Mouse (Mus musculus): Measurements from ENCODE around the gene Rhox2c. TPM values are rescaled to one million over a fixed set of nuclear protein-coding genes. Genes with fewer than 3 reads are reported as not detected.
"Not testable (repeated sequence)": the region's sequence is repeated elsewhere in the genome, so short reads cannot be mapped to it uniquely, and the experiment has no call there.

Rhox2c gene
- not detected in 2 replicates for polyA plus RNA-seq (2012; rRNA removed)
- not detected in 2 replicates for polyA plus RNA-seq (2014; fragmentation: Nextera tagmentation; extraction: Ambion mirVana)

DNA sequence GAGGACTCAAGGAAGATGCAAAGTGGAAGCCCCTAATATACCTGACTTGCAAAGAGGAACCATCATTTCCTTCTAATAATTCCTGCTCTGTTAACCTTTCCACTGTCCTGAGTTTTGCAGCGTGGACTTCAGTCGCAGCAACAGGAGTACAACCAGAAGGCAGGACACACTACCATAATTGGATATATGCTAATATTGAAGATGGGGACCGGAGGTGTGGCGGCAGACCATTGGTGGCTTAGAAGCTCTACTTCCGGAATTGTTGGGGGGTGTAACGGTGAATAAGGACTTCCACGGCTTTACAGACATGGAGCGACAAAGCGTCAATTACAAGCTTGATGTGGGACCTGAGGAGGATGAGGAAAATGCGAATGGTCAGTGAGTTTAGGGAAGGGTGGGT lies at the start of gene Rhox2c:
Gene Rhox2c (plus strand): TSS at position 301 of the 400 bp plus-strand sequence.
- H3K4me2 ChIP-seq (replicated peaks; ENCODE audit: low read depth, low read length, severe bottlenecking); H3K4me3 ChIP-seq (replicated peaks; ENCODE audit: low read length); H3K9me3 ChIP-seq (ENCODE audit: control insufficient read depth, low read length); H3K4me1 ChIP-seq (ENCODE audit: control insufficient read depth, insufficient read depth, low read length); H3K27ac ChIP-seq (replicated peaks; ENCODE audit: low read depth, low read length); ATAC-seq (ENCODE audit: low FRiP score, low read depth); H3K27me3 ChIP-seq (ENCODE audit: control insufficient read depth, insufficient read depth, low read length); H3K9ac ChIP-seq (ENCODE audit: low read depth, low read length, severe bottlenecking); H3K36me3 ChIP-seq (ENCODE audit: control insufficient read depth, insufficient read depth, low read length); DNase-seq (ENCODE audit: low spot score): not testable (repeated sequence)
- 97% methylated on average over 7 of the region's 10 CpGs for WGBS

DNA sequence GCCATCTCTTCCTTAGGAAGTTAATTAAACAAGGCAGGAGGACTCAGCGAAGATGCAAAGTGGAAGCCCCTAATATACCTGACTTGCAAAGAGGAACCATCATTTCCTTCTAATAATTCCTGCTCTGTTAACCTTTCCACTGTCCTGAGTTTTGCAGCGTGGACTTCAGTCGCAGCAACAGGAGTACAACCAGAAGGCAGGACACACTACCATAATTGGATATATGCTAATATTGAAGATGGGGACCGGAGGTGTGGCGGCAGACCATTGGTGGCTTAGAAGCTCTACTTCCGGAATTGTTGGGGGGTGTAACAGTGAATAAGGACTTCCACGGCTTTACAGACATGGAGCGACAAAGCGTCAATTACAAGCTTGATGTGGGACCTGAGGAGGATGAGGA lies 41.7 kb upstream of the Rhox2c start, which contains the start of gene Rhox2b:
Gene Rhox2b (plus strand): TSS at position 301 of the 400 bp plus-strand sequence.
- no CpG with 5 or more reads among the region's 9 CpGs for WGBS
- not testable (repeated sequence) for H3K36me3 ChIP-seq (ENCODE audit: control insufficient read depth, insufficient read depth, low read length)

DNA sequence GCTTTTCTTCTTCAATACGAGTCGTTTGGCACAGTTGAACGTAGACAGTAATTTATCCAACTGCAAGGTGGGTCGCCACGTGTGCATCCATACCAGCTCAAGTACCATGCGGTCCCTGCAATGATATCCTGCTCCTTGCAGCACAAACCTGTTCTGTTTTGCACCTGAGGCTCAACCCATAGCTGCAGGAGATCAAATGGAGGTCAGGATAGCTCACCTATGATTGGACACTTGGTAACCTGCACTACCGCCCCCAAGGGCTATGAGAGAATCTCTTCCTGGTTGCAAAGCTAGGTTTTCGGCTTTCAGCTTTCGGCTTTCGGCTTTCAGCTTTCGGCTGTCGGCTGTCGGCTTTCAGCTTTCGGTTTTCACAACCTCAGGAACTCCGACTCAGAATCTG lies 21.3 kb upstream of the Rhox2c start, which contains the start of gene Rhox4b:
Gene Rhox4b (plus strand): TSS at position 301 of the 400 bp plus-strand sequence.
- ATAC-seq (ENCODE audit: low FRiP score, low read depth); DNase-seq (ENCODE audit: low spot score); H3K4me2 ChIP-seq (replicated peaks; ENCODE audit: low read depth, low read length, severe bottlenecking); H3K4me1 ChIP-seq (ENCODE audit: control insufficient read depth, insufficient read depth, low read length); H3K36me3 ChIP-seq (ENCODE audit: control insufficient read depth, insufficient read depth, low read length); H3K4me3 ChIP-seq (replicated peaks; ENCODE audit: low read length); H3K27me3 ChIP-seq (ENCODE audit: control insufficient read depth, insufficient read depth, low read length); H3K27ac ChIP-seq (replicated peaks; ENCODE audit: low read depth, low read length); H3K9ac ChIP-seq (ENCODE audit: low read depth, low read length, severe bottlenecking); H3K9me3 ChIP-seq (ENCODE audit: control insufficient read depth, low read length): not testable (repeated sequence)
- 90% methylated on average over 12 of the region's 15 CpGs for WGBS

More for the DNA sequence above, 41.7 kb upstream of the Rhox2c start, which contains the start of gene Rhox2b:
- H3K9ac ChIP-seq (ENCODE audit: low read depth, low read length, severe bottlenecking); H3K4me1 ChIP-seq (ENCODE audit: control insufficient read depth, insufficient read depth, low read length); H3K4me3 ChIP-seq (replicated peaks; ENCODE audit: low read length); ATAC-seq (ENCODE audit: low FRiP score, low read depth); H3K9me3 ChIP-seq (ENCODE audit: control insufficient read depth, low read length); H3K27me3 ChIP-seq (ENCODE audit: control insufficient read depth, insufficient read depth, low read length); H3K27ac ChIP-seq (replicated peaks; ENCODE audit: low read depth, low read length); H3K4me2 ChIP-seq (replicated peaks; ENCODE audit: low read depth, low read length, severe bottlenecking); DNase-seq (ENCODE audit: low spot score): not testable (repeated sequence)

DNA sequence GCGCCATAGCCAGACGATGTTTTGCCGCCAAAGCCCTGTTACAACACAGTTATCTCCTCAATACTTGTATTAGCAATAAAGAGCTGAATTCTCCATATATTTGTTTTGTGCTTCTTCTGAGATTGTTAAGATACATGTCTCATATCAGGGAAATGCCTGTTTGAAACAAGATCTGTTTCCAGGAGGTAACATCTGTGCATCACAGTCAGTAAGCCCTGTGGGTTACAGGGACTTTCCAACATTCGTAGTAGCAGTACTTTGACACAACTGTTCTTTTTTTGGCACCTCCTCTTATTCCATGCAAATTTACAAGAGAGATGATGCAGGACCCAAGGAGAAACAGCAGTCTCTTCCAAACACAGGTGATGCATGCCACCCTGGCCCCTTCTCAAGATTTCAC lies 4.8 kb downstream of the Rhox2c start, which contains the start of gene Rhox3c:
Gene Rhox3c (plus strand): TSS at position 301 of the 400 bp plus-strand sequence.
- not testable (repeated sequence) for H3K9me3 ChIP-seq (ENCODE audit: control insufficient read depth, low read length); H3K36me3 ChIP-seq (ENCODE audit: control insufficient read depth, insufficient read depth, low read length); H3K9ac ChIP-seq (ENCODE audit: low read depth, low read length, severe bottlenecking); H3K4me3 ChIP-seq (replicated peaks; ENCODE audit: low read length); H3K27ac ChIP-seq (replicated peaks; ENCODE audit: low read depth, low read length); DNase-seq (ENCODE audit: low spot score); ATAC-seq (ENCODE audit: low FRiP score, low read depth); H3K27me3 ChIP-seq (ENCODE audit: control insufficient read depth, insufficient read depth, low read length); H3K4me1 ChIP-seq (ENCODE audit: control insufficient read depth, insufficient read depth, low read length); H3K4me2 ChIP-seq (replicated peaks; ENCODE audit: low read depth, low read length, severe bottlenecking)
- WGBS: 88% methylated on average over 3 of the region's 4 CpGs

DNA sequence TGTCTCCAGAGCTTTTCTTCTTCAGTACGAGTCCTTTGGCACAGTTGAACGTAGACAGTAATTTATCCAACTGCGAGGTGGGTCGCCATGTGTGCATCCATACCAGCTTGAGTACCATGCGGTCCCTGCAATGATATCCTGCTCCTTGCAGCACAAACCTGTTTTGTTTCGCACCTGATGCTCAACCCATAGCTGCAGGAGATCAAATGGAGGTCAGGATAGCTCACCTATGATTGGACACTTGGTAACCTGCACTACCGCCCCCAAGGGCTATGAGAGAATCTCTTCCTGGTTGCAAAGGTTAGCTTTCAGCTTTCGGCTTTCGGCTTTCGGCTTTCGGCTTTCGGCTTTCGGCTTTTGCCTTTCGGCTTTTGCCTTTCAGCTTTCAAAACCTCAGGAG lies 26.6 kb downstream of the Rhox2c start, which contains the start of gene Rhox4c:
Gene Rhox4c (plus strand): TSS at position 301 of the 400 bp plus-strand sequence.
- ATAC-seq (ENCODE audit: low FRiP score, low read depth); DNase-seq (ENCODE audit: low spot score); H3K9ac ChIP-seq (ENCODE audit: low read depth, low read length, severe bottlenecking); H3K27ac ChIP-seq (replicated peaks; ENCODE audit: low read depth, low read length); H3K27me3 ChIP-seq (ENCODE audit: control insufficient read depth, insufficient read depth, low read length); H3K9me3 ChIP-seq (ENCODE audit: control insufficient read depth, low read length); H3K4me2 ChIP-seq (replicated peaks; ENCODE audit: low read depth, low read length, severe bottlenecking); H3K36me3 ChIP-seq (ENCODE audit: control insufficient read depth, insufficient read depth, low read length); H3K4me3 ChIP-seq (replicated peaks; ENCODE audit: low read length); H3K4me1 ChIP-seq (ENCODE audit: control insufficient read depth, insufficient read depth, low read length): not testable (repeated sequence)
- WGBS: 93% methylated on average over 14 of the region's 14 CpGs

DNA sequence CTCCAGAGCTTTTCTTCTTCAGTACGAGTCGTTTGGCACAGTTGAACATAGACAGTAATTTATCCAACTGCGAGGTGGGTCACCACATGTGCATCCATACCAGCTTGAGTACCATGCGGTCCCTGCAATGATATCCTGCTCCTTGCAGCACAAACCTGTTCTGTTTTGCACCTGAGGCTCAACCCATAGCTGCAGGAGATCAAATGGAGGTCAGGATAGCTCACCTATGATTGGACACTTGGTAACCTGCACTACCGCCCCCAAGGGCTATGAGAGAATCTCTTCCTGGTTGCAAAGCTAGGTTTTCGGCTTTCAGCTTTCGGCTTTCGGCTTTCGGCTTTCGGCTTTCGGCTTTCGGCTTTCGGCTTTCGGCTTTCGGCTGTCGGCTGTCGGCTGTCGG lies 60.6 kb downstream of the Rhox2c start, which contains the start of gene Rhox4d:
Gene Rhox4d (plus strand): TSS at position 301 of the 400 bp plus-strand sequence.
- H3K9ac ChIP-seq (ENCODE audit: low read depth, low read length, severe bottlenecking); ATAC-seq (ENCODE audit: low FRiP score, low read depth); H3K4me2 ChIP-seq (replicated peaks; ENCODE audit: low read depth, low read length, severe bottlenecking); H3K36me3 ChIP-seq (ENCODE audit: control insufficient read depth, insufficient read depth, low read length); DNase-seq (ENCODE audit: low spot score); H3K9me3 ChIP-seq (ENCODE audit: control insufficient read depth, low read length); H3K27ac ChIP-seq (replicated peaks; ENCODE audit: low read depth, low read length); H3K4me3 ChIP-seq (replicated peaks; ENCODE audit: low read length); H3K27me3 ChIP-seq (ENCODE audit: control insufficient read depth, insufficient read depth, low read length); H3K4me1 ChIP-seq (ENCODE audit: control insufficient read depth, insufficient read depth, low read length): not testable (repeated sequence)
- 96% methylated on average over 9 of the region's 18 CpGs for WGBS

Other genes with a start within 250 kb of the Rhox2c start
- 0.32 TPM in 1 of 2 replicates, not detected in the other for gene Gm9, start 242.6 kb upstream of the Rhox2c start, polyA plus RNA-seq (2012; rRNA removed)
- not detected in 2 replicates for gene Gm9, start 242.6 kb upstream of the Rhox2c start, polyA plus RNA-seq (2014; fragmentation: Nextera tagmentation; extraction: Ambion mirVana)
- not detected in 2 replicates for gene Rhox1, start 231.4 kb upstream of the Rhox2c start, polyA plus RNA-seq (2012; rRNA removed)
- not detected in 2 replicates for gene Rhox1, start 231.4 kb upstream of the Rhox2c start, polyA plus RNA-seq (2014; fragmentation: Nextera tagmentation; extraction: Ambion mirVana)
- not detected in 2 replicates for gene Rhox2a, start 208.7 kb upstream of the Rhox2c start, polyA plus RNA-seq (2012; rRNA removed)
- gene Rhox2a, start 208.7 kb upstream of the Rhox2c start, polyA plus RNA-seq (2014; fragmentation: Nextera tagmentation; extraction: Ambion mirVana): not detected in 2 replicates
- gene Rhox3a, start 203.8 kb upstream of the Rhox2c start, polyA plus RNA-seq (2012; rRNA removed): not detected in 2 replicates
- not detected in 2 replicates for gene Rhox3a, start 203.8 kb upstream of the Rhox2c start, polyA plus RNA-seq (2014; fragmentation: Nextera tagmentation; extraction: Ambion mirVana)
- gene Rhox4a, start 188.3 kb upstream of the Rhox2c start, polyA plus RNA-seq (2012; rRNA removed): not detected in 2 replicates
- gene Rhox4a, start 188.3 kb upstream of the Rhox2c start, polyA plus RNA-seq (2014; fragmentation: Nextera tagmentation; extraction: Ambion mirVana): 0.15 TPM in 1 of 2 replicates, not detected in the other
- gene Rhox3a2, start 73.7 kb upstream of the Rhox2c start, polyA plus RNA-seq (2012; rRNA removed): not detected in 2 replicates
- gene Rhox3a2, start 73.7 kb upstream of the Rhox2c start, polyA plus RNA-seq (2014; fragmentation: Nextera tagmentation; extraction: Ambion mirVana): not detected in 2 replicates
- gene Rhox4a2, start 62.8 kb upstream of the Rhox2c start, polyA plus RNA-seq (2012; rRNA removed): 0.41 and 0.89 TPM in 2 replicates
- gene Rhox4a2, start 62.8 kb upstream of the Rhox2c start, polyA plus RNA-seq (2014; fragmentation: Nextera tagmentation; extraction: Ambion mirVana): 0.86 and 1.2 TPM in 2 replicates
- gene Rhox2b, start 41.6 kb upstream of the Rhox2c start, polyA plus RNA-seq (2012; rRNA removed): not detected in 2 replicates
- not detected in 2 replicates for gene Rhox2b, start 41.6 kb upstream of the Rhox2c start, polyA plus RNA-seq (2014; fragmentation: Nextera tagmentation; extraction: Ambion mirVana)
- gene Rhox4b, start 21.2 kb upstream of the Rhox2c start, polyA plus RNA-seq (2012; rRNA removed): 0.28 and 0.79 TPM in 2 replicates
- gene Rhox4b, start 21.2 kb upstream of the Rhox2c start, polyA plus RNA-seq (2014; fragmentation: Nextera tagmentation; extraction: Ambion mirVana): 0.70 and 0.98 TPM in 2 replicates
- not detected in 2 replicates for gene Rhox3c, start 4.9 kb downstream of the Rhox2c start, polyA plus RNA-seq (2012; rRNA removed)
- not detected in 2 replicates for gene Rhox3c, start 4.9 kb downstream of the Rhox2c start, polyA plus RNA-seq (2014; fragmentation: Nextera tagmentation; extraction: Ambion mirVana)
- gene Rhox4c, start 26.7 kb downstream of the Rhox2c start, polyA plus RNA-seq (2012; rRNA removed): not detected in 2 replicates
- not detected in 2 replicates for gene Rhox4c, start 26.7 kb downstream of the Rhox2c start, polyA plus RNA-seq (2014; fragmentation: Nextera tagmentation; extraction: Ambion mirVana)
- gene Rhox2d, start 39.7 kb downstream of the Rhox2c start, polyA plus RNA-seq (2012; rRNA removed): not detected in 2 replicates
- gene Rhox2d, start 39.7 kb downstream of the Rhox2c start, polyA plus RNA-seq (2014; fragmentation: Nextera tagmentation; extraction: Ambion mirVana): not detected in 2 replicates
- not detected in 2 replicates for gene Rhox4d, start 60.7 kb downstream of the Rhox2c start, polyA plus RNA-seq (2012; rRNA removed)
- gene Rhox4d, start 60.7 kb downstream of the Rhox2c start, polyA plus RNA-seq (2014; fragmentation: Nextera tagmentation; extraction: Ambion mirVana): 0.18 TPM in 1 of 2 replicates, not detected in the other
- gene Rhox2e, start 76.8 kb downstream of the Rhox2c start, polyA plus RNA-seq (2012; rRNA removed): not detected in 2 replicates
- gene Rhox2e, start 76.8 kb downstream of the Rhox2c start, polyA plus RNA-seq (2014; fragmentation: Nextera tagmentation; extraction: Ambion mirVana): not detected in 2 replicates
- not detected in 2 replicates for gene Rhox3e, start 88.3 kb downstream of the Rhox2c start, polyA plus RNA-seq (2012; rRNA removed)
- not detected in 2 replicates for gene Rhox3e, start 88.3 kb downstream of the Rhox2c start, polyA plus RNA-seq (2014; fragmentation: Nextera tagmentation; extraction: Ambion mirVana)
- gene Rhox4e, start 103.7 kb downstream of the Rhox2c start, polyA plus RNA-seq (2012; rRNA removed): not detected in 2 replicates
- gene Rhox4e, start 103.7 kb downstream of the Rhox2c start, polyA plus RNA-seq (2014; fragmentation: Nextera tagmentation; extraction: Ambion mirVana): 0.23 TPM in 1 of 2 replicates, not detected in the other
- not detected in 2 replicates for gene Rhox2f, start 117.7 kb downstream of the Rhox2c start, polyA plus RNA-seq (2012; rRNA removed)
- not detected in 2 replicates for gene Rhox2f, start 117.7 kb downstream of the Rhox2c start, polyA plus RNA-seq (2014; fragmentation: Nextera tagmentation; extraction: Ambion mirVana)
- not detected in 2 replicates for gene Rhox3f, start 127.3 kb downstream of the Rhox2c start, polyA plus RNA-seq (2012; rRNA removed)
- not detected in 2 replicates for gene Rhox3f, start 127.3 kb downstream of the Rhox2c start, polyA plus RNA-seq (2014; fragmentation: Nextera tagmentation; extraction: Ambion mirVana)
- not detected in 2 replicates for gene Rhox4f, start 154.0 kb downstream of the Rhox2c start, polyA plus RNA-seq (2012; rRNA removed)
- gene Rhox4f, start 154.0 kb downstream of the Rhox2c start, polyA plus RNA-seq (2014; fragmentation: Nextera tagmentation; extraction: Ambion mirVana): not detected in 2 replicates
- gene Rhox3g, start 174.9 kb downstream of the Rhox2c start, polyA plus RNA-seq (2012; rRNA removed): not detected in 2 replicates
- not detected in 2 replicates for gene Rhox3g, start 174.9 kb downstream of the Rhox2c start, polyA plus RNA-seq (2014; fragmentation: Nextera tagmentation; extraction: Ambion mirVana)
- gene Rhox2g, start 189.8 kb downstream of the Rhox2c start, polyA plus RNA-seq (2012; rRNA removed): not detected in 2 replicates
- gene Rhox2g, start 189.8 kb downstream of the Rhox2c start, polyA plus RNA-seq (2014; fragmentation: Nextera tagmentation; extraction: Ambion mirVana): not detected in 2 replicates
- gene Rhox4g, start 197.6 kb downstream of the Rhox2c start, polyA plus RNA-seq (2012; rRNA removed): not detected in 2 replicates
- not detected in 2 replicates for gene Rhox4g, start 197.6 kb downstream of the Rhox2c start, polyA plus RNA-seq (2014; fragmentation: Nextera tagmentation; extraction: Ambion mirVana)
- not detected in 2 replicates for gene Rhox3h, start 215.1 kb downstream of the Rhox2c start, polyA plus RNA-seq (2012; rRNA removed)
- gene Rhox3h, start 215.1 kb downstream of the Rhox2c start, polyA plus RNA-seq (2014; fragmentation: Nextera tagmentation; extraction: Ambion mirVana): not detected in 2 replicates
- gene Rhox2h, start 219.6 kb downstream of the Rhox2c start, polyA plus RNA-seq (2012; rRNA removed): not detected in 2 replicates
- not detected in 2 replicates for gene Rhox2h, start 219.6 kb downstream of the Rhox2c start, polyA plus RNA-seq (2014; fragmentation: Nextera tagmentation; extraction: Ambion mirVana)